Mouse (Mus musculus) retina, embryonic 14.5 days (tissue): ENCODE measurements around the gene Nfkbie.

Source experiments
- DNase-seq: peaks from one replicate; pipeline ENCODE4 v3.0.0-alpha.2; 2015; ENCODE audit warnings: low spot score

Nfkbie gene

GRCm38 (mm10) chr17:45555452-45556106 is at the start of gene Nfkbie:
Gene Nfkbie (plus strand): TSS chr17:45555703.
- peak; percentile 95 for DNase-seq

- DNase-seq = no peak
These were observed 49.5 kb upstream of the Nfkbie start for GRCm38 (mm10) chr17:45505941-45506465.

GRCm38 (mm10) chr17:45506700-45507189 is 48.8 kb upstream of the Nfkbie start, which contains the start of gene Aars2:
Gene Aars2 (plus strand): TSS chr17:45506841.
- DNase-seq = peak; percentile 97

- no peak for DNase-seq
These were observed 44.6 kb upstream of the Nfkbie start for GRCm38 (mm10) chr17:45510871-45511270.

- no peak for DNase-seq
These were observed 43.7 kb upstream of the Nfkbie start for GRCm38 (mm10) chr17:45511757-45512156.

GRCm38 (mm10) chr17:45515204-45515726 is 40.2 kb upstream of the Nfkbie start:
- DNase-seq = no peak

- no peak for DNase-seq
These were observed 39.7 kb upstream of the Nfkbie start for GRCm38 (mm10) chr17:45515806-45516205.

- DNase-seq = peak; percentile 92
These were observed 39.0 kb upstream of the Nfkbie start for GRCm38 (mm10) chr17:45516488-45516887.

GRCm38 (mm10) chr17:45517135-45517534 is 38.4 kb upstream of the Nfkbie start:
- no peak for DNase-seq

GRCm38 (mm10) chr17:45517549-45518215 is 37.8 kb upstream of the Nfkbie start:
- no peak for DNase-seq

GRCm38 (mm10) chr17:45518766-45519475 is 36.6 kb upstream of the Nfkbie start:
- DNase-seq = no peak

- DNase-seq = no peak
These were observed 35.4 kb upstream of the Nfkbie start for GRCm38 (mm10) chr17:45520136-45520535.

- peak; percentile 91 for DNase-seq
These were observed 32.2 kb upstream of the Nfkbie start, which contains the start of gene Tcte1 for GRCm38 (mm10) chr17:45523263-45523662. Gene Tcte1 (plus strand): TSS chr17:45523434.

GRCm38 (mm10) chr17:45524961-45525360 is 30.5 kb upstream of the Nfkbie start:
- DNase-seq = no peak

GRCm38 (mm10) chr17:45526571-45526970 is 28.9 kb upstream of the Nfkbie start:
- peak; percentile 43 for DNase-seq

GRCm38 (mm10) chr17:45530346-45530782 is 25.1 kb upstream of the Nfkbie start:
- no peak for DNase-seq

- DNase-seq = no peak
These were observed 22.6 kb upstream of the Nfkbie start for GRCm38 (mm10) chr17:45532896-45533295.

- peak; percentile 29 for DNase-seq
These were observed 19.2 kb upstream of the Nfkbie start for GRCm38 (mm10) chr17:45536264-45536663.

GRCm38 (mm10) chr17:45538394-45538793 is 17.1 kb upstream of the Nfkbie start:
- no peak for DNase-seq

- DNase-seq = no peak
These were observed 15.8 kb upstream of the Nfkbie start for GRCm38 (mm10) chr17:45539664-45540063.

GRCm38 (mm10) chr17:45542129-45542528 is 13.4 kb upstream of the Nfkbie start:
- no peak for DNase-seq

GRCm38 (mm10) chr17:45542705-45543104 is 12.8 kb upstream of the Nfkbie start:
- DNase-seq = no peak
